Mouse (Mus musculus): ENCODE measurements around the gene Ppp1r12a. TPM values are rescaled to one million over a fixed set of nuclear protein-coding genes. Genes with fewer than 3 reads are reported as not detected.
"Not testable (repeated sequence)": the region's sequence is repeated elsewhere in the genome, so short reads cannot be mapped to it uniquely, and the experiment has no call there.

The Ppp1r12a gene
- total RNA-seq, 2 experiments from 2014 or later, result 124 to 162 TPM

- DNase-seq (ENCODE audit: low spot score in 2 of 2), result no peak
- intact Hi-C loops (cut with DNase I), result no loop called here
Observed at GRCm38 (mm10) chr10:108190626-108191025, 28.6 kb downstream of the Ppp1r12a start.

DNA sequence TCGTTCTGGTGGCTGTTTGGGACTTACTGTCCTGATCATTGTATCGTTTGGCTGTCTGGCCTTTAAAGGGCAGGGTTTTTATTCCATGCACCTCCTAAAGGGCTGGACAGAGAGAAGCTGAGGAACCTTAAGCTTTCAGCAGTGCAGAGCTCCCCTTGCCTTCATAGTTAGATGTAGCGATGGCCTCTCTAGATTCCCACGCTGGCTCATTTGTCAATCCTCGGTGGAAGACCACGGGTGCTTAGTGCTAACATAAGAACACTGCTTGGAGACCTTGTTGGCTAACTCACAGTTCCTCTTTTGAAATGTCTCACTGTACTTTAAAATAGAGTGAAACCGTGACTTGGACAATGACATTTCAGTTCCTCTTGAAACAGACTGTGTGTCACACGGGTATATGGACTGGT is 29.4 kb downstream of the Ppp1r12a start:
- intact Hi-C loops (cut with DNase I), result no loop called here
- DNase-seq (ENCODE audit: low spot score in 2 of 2), result no peak

GRCm38 (mm10) chr10:108192306-108192705 is 30.3 kb downstream of the Ppp1r12a start:
- intact Hi-C loops (cut with DNase I), result no loop called here
- no peak for DNase-seq (ENCODE audit: low spot score in 2 of 2)

DNA sequence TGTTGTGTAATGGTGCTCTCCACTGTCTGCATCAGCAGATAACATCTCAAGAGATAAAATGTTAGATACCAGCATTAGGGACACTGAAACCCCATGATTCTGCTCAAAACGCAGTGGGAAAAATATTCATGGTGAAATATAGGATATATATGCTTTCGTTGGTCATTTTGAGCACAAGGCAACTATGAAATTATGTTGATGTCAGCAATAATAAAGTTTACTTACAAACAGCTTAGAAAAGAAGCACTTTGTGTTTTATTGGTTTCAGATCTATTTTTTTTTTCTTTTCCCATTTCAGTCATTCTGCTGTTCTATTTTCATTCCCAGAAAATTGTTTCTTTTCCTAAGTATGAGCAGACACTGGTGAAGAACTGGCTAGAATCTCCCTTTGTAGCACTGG is 34.1 kb downstream of the Ppp1r12a start:
- intact Hi-C loops (cut with DNase I), result no loop called here
- DNase-seq (ENCODE audit: low spot score in 2 of 2), result no peak

DNA sequence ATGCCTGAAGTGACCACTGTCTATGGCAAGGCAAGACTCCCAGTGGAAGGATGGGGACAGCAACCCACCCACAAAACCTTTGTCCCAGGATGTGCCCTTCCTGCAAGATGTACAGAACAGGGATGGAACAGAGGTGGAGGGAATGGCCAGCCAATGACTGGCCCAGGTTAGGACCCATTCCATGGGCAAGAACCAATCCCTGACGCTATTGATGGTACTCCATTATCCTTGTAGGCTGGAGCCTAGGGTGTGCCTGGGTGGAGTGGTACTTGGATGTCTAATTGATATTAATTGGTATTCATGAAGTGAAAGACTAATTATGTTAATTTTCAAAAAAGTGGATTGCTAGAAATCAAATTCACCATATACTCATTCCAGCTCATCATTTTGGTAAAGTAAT is 35.5 kb downstream of the Ppp1r12a start:
- intact Hi-C loops (cut with DNase I), result no loop called here

DNA sequence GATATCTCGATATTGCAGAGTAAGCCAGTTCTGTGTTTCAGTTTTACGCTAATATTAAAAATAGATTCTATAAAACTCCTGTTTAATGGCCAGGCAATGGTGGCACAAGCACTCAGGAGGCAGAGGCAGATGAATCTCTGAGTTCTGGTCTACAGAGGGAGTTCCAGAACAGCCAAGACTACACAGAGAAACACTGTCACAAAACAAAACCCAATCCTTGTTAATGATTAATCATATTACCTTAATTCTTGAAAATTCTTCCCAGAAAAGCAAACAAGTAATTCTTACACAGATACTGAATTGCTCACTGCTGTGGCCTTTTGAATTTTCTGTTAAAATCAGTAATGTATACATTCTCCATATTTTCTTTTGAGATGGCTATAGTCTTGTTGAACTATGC is 37.0 kb downstream of the Ppp1r12a start:
- intact Hi-C loops (cut with DNase I), result no loop called here
- DNase-seq (ENCODE audit: low spot score in 2 of 2), result no peak

More for the DNA sequence above, 35.5 kb downstream of the Ppp1r12a start:
- DNase-seq (ENCODE audit: low spot score in 2 of 2), result no peak

- no peak for DNase-seq (ENCODE audit: low spot score in 2 of 2)
- intact Hi-C loops (cut with DNase I), result no loop called here
Observed at GRCm38 (mm10) chr10:108202126-108202525, 40.1 kb downstream of the Ppp1r12a start.

DNA sequence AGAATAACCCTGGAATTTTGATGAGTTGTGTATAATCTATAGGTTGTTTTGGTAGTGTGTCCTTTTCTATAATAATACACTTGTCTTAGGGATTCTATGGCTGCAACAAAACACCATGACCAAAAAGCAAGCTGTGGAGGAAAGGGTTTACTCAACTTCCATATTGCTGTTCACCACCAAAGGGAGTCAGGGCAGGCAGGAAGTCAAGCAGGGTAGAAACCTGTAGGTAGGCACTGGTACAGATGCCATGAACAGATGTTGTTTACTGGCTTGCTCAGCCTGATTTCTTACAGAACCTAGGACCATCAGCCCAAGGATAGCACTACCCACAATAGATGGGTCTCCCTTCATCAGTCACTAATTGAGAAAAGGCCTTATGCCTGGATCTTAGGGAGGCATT is 41.4 kb downstream of the Ppp1r12a start:
- intact Hi-C loops (cut with DNase I), result no loop called here
- no peak for DNase-seq (ENCODE audit: low spot score in 2 of 2)

GRCm38 (mm10) chr10:108209396-108209795 is 47.4 kb downstream of the Ppp1r12a start:
- DNase-seq (ENCODE audit: low spot score in 2 of 2), result no peak
- intact Hi-C loops (cut with DNase I), result no loop called here

DNA sequence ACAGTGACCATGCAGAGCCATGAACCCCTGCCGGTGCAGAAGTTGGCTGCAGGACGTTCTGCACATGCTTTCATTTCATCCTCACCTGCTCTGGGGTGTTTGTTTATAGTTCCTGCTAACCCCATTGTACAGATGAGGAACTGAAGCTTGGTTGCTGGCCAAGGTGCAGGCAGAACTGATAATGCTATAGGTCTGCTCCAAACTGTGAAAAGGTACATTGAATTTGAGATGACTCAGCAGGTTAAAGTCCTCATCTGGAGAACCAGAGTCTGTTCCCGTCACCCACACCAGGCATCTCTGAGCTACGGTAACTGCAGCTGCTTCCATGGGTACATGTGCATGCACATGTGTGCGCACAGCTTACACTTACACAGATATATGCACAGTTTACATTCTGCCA is 62.4 kb downstream of the Ppp1r12a start:
- intact Hi-C loops (cut with DNase I), result no loop called here

DNA sequence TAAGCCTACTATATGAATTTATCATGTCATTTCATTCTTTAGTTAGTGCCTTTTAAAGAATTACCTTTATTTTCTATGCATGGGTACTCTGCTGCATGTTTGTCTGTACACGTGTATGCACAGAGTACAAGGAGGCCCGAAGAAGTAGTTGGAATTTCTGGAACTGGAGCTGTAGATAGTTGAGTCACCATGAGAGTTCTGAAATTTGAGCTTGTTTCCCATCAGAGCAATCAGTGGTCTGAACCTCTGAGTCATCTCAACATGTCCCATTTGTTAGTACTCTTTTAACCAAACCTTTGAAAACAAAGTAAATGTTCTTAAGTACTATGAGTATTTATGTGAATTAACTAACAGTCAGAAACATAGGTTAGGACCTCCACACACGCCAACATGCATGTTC is 75.1 kb downstream of the Ppp1r12a start:
- intact Hi-C loops (cut with DNase I), result no loop called here
- no peak for DNase-seq (ENCODE audit: low spot score in 2 of 2)

More for the DNA sequence above, 62.4 kb downstream of the Ppp1r12a start:
- DNase-seq (ENCODE audit: low spot score in 2 of 2), result no peak

DNA sequence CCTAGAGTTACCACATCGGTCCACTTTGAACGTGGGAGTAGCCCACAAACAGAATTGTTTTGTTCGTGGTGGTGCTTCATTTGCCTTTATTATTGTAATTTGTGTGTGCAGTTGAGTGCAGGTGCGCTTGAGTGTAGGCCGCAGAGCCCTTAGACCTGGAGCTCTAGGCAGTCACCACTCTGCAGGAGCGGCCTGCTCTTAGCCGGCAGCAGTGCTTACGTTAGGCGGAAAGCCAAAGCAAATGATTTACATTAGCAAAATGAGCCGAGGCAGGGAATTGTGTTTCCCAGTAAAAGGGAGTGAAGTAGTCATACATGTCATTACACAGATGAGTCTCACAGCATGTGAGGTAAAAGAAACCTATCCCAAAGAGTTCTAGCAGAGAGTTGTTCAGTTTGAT is 77.1 kb downstream of the Ppp1r12a start:
- no peak for DNase-seq (ENCODE audit: low spot score in 2 of 2)
- intact Hi-C loops (cut with DNase I), result no loop called here

DNA sequence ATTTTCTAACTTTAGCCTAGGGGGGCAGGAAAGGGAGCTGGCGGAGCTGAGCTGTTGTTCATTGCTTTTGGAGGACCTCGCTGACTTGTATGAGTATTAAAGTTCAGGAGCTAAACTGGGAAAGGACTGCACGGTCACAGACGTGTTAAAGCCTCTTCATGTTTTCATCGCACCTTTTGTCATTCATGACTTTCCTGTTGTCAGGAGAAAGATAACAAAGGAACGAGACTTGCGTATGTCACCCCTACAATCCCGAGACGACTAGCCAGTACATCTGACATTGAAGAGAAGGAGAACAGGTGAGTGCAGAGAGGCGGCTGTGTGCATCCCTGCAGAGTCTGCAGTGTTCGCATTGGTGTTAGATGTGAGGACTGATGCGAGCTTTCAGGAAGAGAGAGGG is 88.7 kb downstream of the Ppp1r12a start:
- intact Hi-C loops (cut with DNase I), result loop anchor here (10.0 kb wide), 1 partner anchor 316 kb away; no protein-coding TSS in a partner anchor
- DNase-seq (ENCODE audit: low spot score in 2 of 2), result no peak

GRCm38 (mm10) chr10:108251181-108251580 is 89.2 kb downstream of the Ppp1r12a start:
- intact Hi-C loops (cut with DNase I), result loop anchor here (10.0 kb wide), 1 partner anchor 316 kb away; no protein-coding TSS in a partner anchor

DNA sequence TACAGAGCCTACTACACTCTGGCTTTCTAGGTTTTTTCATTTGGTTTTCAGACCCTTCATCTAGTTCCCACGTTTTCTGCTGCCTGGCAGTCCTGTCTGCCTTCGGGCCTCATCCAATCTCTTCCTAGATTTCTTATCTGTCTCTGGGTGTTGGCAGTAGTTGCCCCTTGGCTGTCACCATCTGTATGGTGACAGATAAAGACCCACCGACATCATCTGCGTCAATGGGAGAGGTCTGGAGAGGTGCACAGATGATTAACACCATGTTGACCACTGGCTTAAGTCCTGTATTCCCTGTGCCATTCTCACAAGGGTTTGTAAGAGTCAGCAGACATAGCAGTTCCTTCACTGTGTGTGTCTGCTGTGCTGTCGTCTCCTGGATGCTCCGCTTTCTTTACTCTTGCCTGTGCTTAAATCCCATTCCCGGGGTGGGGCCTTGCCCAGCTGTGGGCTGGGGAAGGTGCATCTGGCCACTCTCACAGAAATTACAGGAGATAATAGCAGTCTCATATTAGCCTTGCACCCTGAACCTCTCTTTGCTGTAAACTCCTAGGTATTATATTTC is 93.9 kb downstream of the Ppp1r12a start:
- intact Hi-C loops (cut with DNase I), result loop anchor here (10.0 kb wide), 1 partner anchor 321 kb away; no protein-coding TSS in a partner anchor
- DNase-seq (ENCODE audit: low spot score in 2 of 2), result no peak

More at GRCm38 (mm10) chr10:108251181-108251580, 89.2 kb downstream of the Ppp1r12a start:
- DNase-seq (ENCODE audit: low spot score in 2 of 2), result no peak

GRCm38 (mm10) chr10:108260931-108261330 is 98.9 kb downstream of the Ppp1r12a start:
- DNase-seq (ENCODE audit: low spot score in 2 of 2), result no peak
- intact Hi-C loops (cut with DNase I), result loop anchor here (10.0 kb wide), 1 partner anchor 96 kb away; the partner anchor contains the start of gene Ppp1r12a

DNA sequence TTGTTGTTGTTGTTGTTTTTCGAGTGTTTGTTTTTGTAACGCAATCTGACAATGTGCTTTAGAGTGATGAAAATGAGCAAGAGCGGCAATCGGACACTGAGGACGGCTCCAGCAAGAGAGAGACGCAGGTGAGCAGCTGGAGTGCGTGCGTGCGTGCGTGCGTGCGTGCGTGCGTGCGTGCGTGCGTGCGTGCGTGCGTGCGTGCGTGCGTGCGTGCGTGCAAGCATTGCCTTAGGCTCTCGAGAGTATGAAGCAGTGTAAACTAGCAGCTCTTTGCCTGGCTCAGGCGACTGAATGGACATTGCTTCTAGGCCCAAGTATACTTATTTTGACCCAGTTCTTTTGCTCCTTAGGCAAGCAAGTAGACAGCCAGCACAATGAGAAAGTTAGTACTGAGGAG is 102.6 kb downstream of the Ppp1r12a start:
- DNase-seq (ENCODE audit: low spot score in 2 of 2), result no peak
- intact Hi-C loops (cut with DNase I), result loop anchor here (10.0 kb wide), 1 partner anchor 100 kb away; the partner anchor contains the start of gene Ppp1r12a

DNA sequence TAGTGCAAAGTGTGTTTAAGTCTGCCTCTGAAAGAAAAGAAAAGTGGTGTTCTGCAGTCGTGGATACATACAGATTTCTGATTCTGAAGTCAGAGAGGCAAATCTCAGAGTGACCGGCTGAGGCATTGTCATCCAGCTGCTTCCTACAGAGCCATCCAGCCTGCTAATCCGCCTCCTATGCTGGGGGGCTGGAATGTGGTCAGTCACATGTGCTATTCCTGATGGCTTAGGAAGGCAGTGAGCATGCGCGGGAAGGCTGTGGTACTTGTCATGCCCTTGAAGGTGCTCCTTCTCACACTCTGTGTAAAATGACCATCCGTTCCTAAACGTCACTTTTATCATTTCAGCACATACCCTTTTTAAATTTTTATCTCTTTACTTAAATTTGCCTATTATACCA is 109.2 kb downstream of the Ppp1r12a start:
- DNase-seq (ENCODE audit: low spot score in 2 of 2), result no peak
- intact Hi-C loops (cut with DNase I), result no loop called here

- DNase-seq (ENCODE audit: low spot score in 2 of 2), result no peak
- intact Hi-C loops (cut with DNase I), result no loop called here
Observed at GRCm38 (mm10) chr10:108276678-108277077, 114.7 kb downstream of the Ppp1r12a start.

DNA sequence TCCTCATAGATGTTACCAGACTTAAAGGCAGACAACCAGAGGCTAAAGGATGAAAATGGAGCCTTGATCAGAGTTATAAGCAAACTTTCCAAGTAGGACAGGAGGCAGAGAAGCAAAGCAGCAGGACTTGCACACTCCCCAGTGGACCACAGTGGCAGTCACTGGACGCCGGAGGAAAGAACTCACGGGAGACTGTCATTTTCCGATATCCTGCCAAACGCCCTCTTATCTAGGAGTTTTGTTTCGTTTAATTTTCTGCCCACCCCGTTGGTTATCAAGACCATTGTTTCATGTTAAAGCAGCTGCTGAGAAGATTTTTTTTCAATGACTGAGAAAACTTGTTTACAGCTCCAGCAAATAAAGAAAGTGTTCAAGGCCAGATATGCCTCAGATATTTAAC is 115.2 kb downstream of the Ppp1r12a start:
- no peak for DNase-seq (ENCODE audit: low spot score in 2 of 2)
- intact Hi-C loops (cut with DNase I), result no loop called here

DNA sequence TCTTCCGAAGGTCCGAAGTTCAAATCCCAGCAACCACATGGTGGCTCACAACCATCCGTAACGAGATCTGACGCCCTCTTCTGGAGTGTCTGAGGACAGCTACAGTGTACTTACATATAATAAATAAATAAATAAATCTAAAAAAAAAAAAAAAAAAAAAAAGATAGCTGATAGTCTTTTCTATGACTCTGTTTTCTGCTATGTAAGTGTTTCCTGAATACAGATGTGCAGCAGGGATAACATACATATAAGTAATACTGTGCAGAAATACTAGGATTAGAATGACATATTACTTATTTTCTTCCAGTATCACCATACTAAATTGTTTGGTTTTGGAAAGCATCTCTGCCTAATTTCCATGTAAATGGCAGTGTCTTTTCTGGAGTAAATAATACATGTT is 119.1 kb downstream of the Ppp1r12a start:
- DNase-seq (ENCODE audit: low spot score in 2 of 2); intact Hi-C loops (cut with DNase I): not testable (repeated sequence)

- no peak for DNase-seq (ENCODE audit: low spot score in 2 of 2)
- intact Hi-C loops (cut with DNase I), result no loop called here
Observed at GRCm38 (mm10) chr10:108282351-108282750, 120.4 kb downstream of the Ppp1r12a start.
